Mouse (Mus musculus) liver, adult 2 months (tissue): ENCODE data around the gene Fam78a. TPM values are rescaled to one million over a fixed set of nuclear protein-coding genes. Genes with fewer than 3 reads are reported as not detected.

ENCODE experiments used
- DNase-seq: peaks from one replicate; pipeline ENCODE4 v3.0.0-alpha.2; 2011; ENCODE audit warnings: low read depth, low spot score; ENCODE audit errors: extremely low read depth
- H3K27ac ChIP-seq: fragments of 200-500 bp; replicated peaks from 2 replicates; pipeline ENCODE4 v1.5.1; 2012; ENCODE audit warnings: low read depth, mild to moderate bottlenecking, control low read depth, inconsistent platforms, low read length; ENCODE audit not compliant: insufficient read depth
- H3K27me3 ChIP-seq: fragments of 200-500 bp; 2 replicates; pipeline ENCODE4 v1.6.1; 2012; ENCODE audit warnings: mild to moderate bottlenecking, moderate library complexity, low read length, inconsistent platforms; ENCODE audit not compliant: control insufficient read depth, insufficient read depth
- H3K36me3 ChIP-seq: fragments of 200-500 bp; 2 replicates; pipeline ENCODE4 v1.6.1; 2012; ENCODE audit warnings: low read length, inconsistent platforms; ENCODE audit not compliant: control insufficient read depth, insufficient read depth
- H3K4me1 ChIP-seq: fragments of 200-500 bp; 2 replicates; pipeline ENCODE4 v1.6.1; 2011; ENCODE audit warnings: low read length; ENCODE audit not compliant: control insufficient read depth, insufficient read depth
- H3K4me3 ChIP-seq: fragments of 200-500 bp; 2 replicates; pipeline ENCODE4 v1.5.1; 2011; ENCODE audit warnings: low read depth, mild to moderate bottlenecking, control low read depth, low read length, moderate library complexity; ENCODE audit not compliant: insufficient read depth
- H3K79me2 ChIP-seq: fragments of 200-500 bp; 2 replicates; pipeline ENCODE4 v1.6.1; 2012; ENCODE audit warnings: inconsistent platforms, mild to moderate bottlenecking, low read length, moderate library complexity; ENCODE audit not compliant: control insufficient read depth, insufficient read depth
- H3K9ac ChIP-seq: fragments of 200-500 bp; 2 replicates; pipeline ENCODE4 v1.6.1; 2012; ENCODE audit warnings: low read depth, mild to moderate bottlenecking, control low read depth, inconsistent platforms, low read length
- CTCF ChIP-seq: fragments of 200-500 bp; IDR thresholded peaks from 2 replicates; pipeline ENCODE4 v1.5.1; 2011; ENCODE audit warnings: low read depth, low read length, control low read depth
- POLR2A ChIP-seq: fragments of 200-500 bp; IDR thresholded peaks from 2 replicates; pipeline ENCODE4 v1.6.1; 2011; ENCODE audit warnings: low read length, control low read depth; ENCODE audit not compliant: insufficient read depth; ENCODE audit errors: extremely low read depth
- WGBS: fragments of 180-500 bp; shearing (Covaris S2); methylation state at CpG from one replicate; pipeline ENCODE4 v1.1.7; 2018; 5-methylcytosine and 5-hydroxymethylcytosine counted together
- polyA plus RNA-seq: library from polyadenylated mRNA; depleted of rRNA; stranded (reverse); fragments of >200 nt; gene quantifications from 2 replicates; pipeline ENCODE4 v1.2.3, GENCODE M21; 2012
- total RNA-seq: library from RNA; depleted of rRNA; stranded (reverse); fragments of >200 nt; gene quantifications from 2 replicates; pipeline ENCODE4 v1.2.3, GENCODE M21; 2014

Gene Fam78a
- total and polyA plus RNA-seq, 2 experiments, result 0.37 to 0.87 TPM

- Histone ChIP-seq H3K36me3 (no peaks in the 10 kb centered on the region), H3K79me2 (no peaks in the 10 kb centered on the region), H3K27me3 (no peaks in the 10 kb centered on the region), H3K9ac (no peak overlapping the region), H3K4me1 (no peaks in the 10 kb centered on the region), H3K4me3 (no peak overlapping the region), H3K27ac (no peak overlapping the region)
- TF ChIP-seq POLR2A (no peak), CTCF (no peak)
- 82% methylated on average over 7 of the region's 7 CpGs for WGBS
- no peak for DNase-seq
Observed at GRCm38 (mm10) chr2:32094001-32094707, 9.5 kb upstream of the Fam78a start.

GRCm38 (mm10) chr2:32091956-32092355, 7.3 kb upstream of the Fam78a start:
- TF ChIP-seq CTCF (no peak), POLR2A (no peak)
- Histone ChIP-seq H3K9ac (no peak overlapping the region), H3K27ac (no peak overlapping the region), H3K36me3 (no peaks in the 10 kb centered on the region), H3K4me3 (no peak overlapping the region), H3K79me2 (no peaks in the 10 kb centered on the region), H3K27me3 (0 out of 2 replicates have a peak, but pooled peaks cover 5% of the 10 kb centered on the region), H3K4me1 (no peaks in the 10 kb centered on the region)
- 57% methylated on average over 3 of the region's 3 CpGs for WGBS
- no peak for DNase-seq

- H3K4me3 ChIP-seq, result no peak overlapping the region
- H3K4me1 ChIP-seq, result no peaks in the 10 kb centered on the region
- TF ChIP-seq POLR2A (no peak), CTCF (no peak)
- no peak for DNase-seq
- no peak overlapping the region for H3K27ac ChIP-seq
- H3K79me2 ChIP-seq, result no peaks in the 10 kb centered on the region
- H3K27me3 ChIP-seq, result 0 out of 2 replicates have a peak, but pooled peaks cover 5% of the 10 kb centered on the region
- H3K36me3 ChIP-seq, result no peaks in the 10 kb centered on the region
- no peak overlapping the region for H3K9ac ChIP-seq
- WGBS, result 93% methylated on average over 2 of the region's 2 CpGs
Observed at GRCm38 (mm10) chr2:32090145-32090544, 5.5 kb upstream of the Fam78a start.

- WGBS, result 62% methylated on average over 3 of the region's 3 CpGs
- peak; percentile 66 for DNase-seq
- no peaks in the 10 kb centered on the region for H3K4me1 ChIP-seq
Observed at GRCm38 (mm10) chr2:32089606-32090005, 4.9 kb upstream of the Fam78a start.

GRCm38 (mm10) chr2:32088372-32088981, 3.8 kb upstream of the Fam78a start:
- no peaks in the 10 kb centered on the region for H3K36me3 ChIP-seq
- H3K4me3 ChIP-seq, result no peak overlapping the region
- peaks cover 11% of the 10 kb centered on the region for H3K27me3 ChIP-seq
- no peak overlapping the region for H3K9ac ChIP-seq
- WGBS, result 13% methylated on average over 35 of the region's 35 CpGs
- TF ChIP-seq CTCF (no peak), POLR2A (no peak)
- no peaks in the 10 kb centered on the region for H3K79me2 ChIP-seq
- H3K4me1 ChIP-seq, result no peaks in the 10 kb centered on the region
- H3K27ac ChIP-seq, result no peak overlapping the region
- no peak for DNase-seq

More at GRCm38 (mm10) chr2:32089606-32090005, 4.9 kb upstream of the Fam78a start:
- Histone ChIP-seq H3K36me3 (no peaks in the 10 kb centered on the region), H3K9ac (no peak overlapping the region), H3K79me2 (no peaks in the 10 kb centered on the region), H3K27ac (no peak overlapping the region), H3K4me3 (no peak overlapping the region), H3K27me3 (0 out of 2 replicates have a peak, but pooled peaks cover 5% of the 10 kb centered on the region)
- TF ChIP-seq POLR2A (no peak), CTCF (no peak)

- DNase-seq, result no peak
- H3K4me3 ChIP-seq, result no peak overlapping the region
- H3K79me2 ChIP-seq, result no peaks in the 10 kb centered on the region
- TF ChIP-seq CTCF, result no peak
- no peak for TF ChIP-seq POLR2A
- 74% methylated on average over 4 of the region's 4 CpGs for WGBS
- no peaks in the 10 kb centered on the region for H3K36me3 ChIP-seq
- no peak overlapping the region for H3K9ac ChIP-seq
- H3K27ac ChIP-seq, result no peak overlapping the region
- no peaks in the 10 kb centered on the region for H3K4me1 ChIP-seq
- H3K27me3 ChIP-seq, result peaks cover 16% of the 10 kb centered on the region
Observed at GRCm38 (mm10) chr2:32087606-32088005, 2.9 kb upstream of the Fam78a start.
